Mouse (Mus musculus): Measurements from ENCODE around the gene Prr12.
"Not testable (repeated sequence)": the region's sequence is repeated elsewhere in the genome, so short reads cannot be mapped to it uniquely, and the experiment has no call there.

Gene Prr12

DNA sequence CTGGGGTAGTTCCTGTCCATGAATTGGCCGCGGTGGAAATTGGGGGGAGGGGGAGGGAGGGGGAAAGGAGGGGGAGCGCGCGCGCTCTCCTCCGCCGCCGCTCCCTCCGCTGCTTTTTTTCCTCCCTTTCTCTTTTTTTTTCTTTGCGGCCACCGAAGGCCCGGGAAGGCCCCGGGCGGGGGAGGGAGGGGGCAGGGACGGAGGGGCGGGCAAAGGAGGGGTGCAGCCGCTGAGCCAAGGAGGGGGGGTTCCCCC is at the start of gene Prr12:
Gene Prr12, minus strand, starts transcription at position 20 of the 255 bp plus-strand sequence.
- DNase-seq (ENCODE audit: low spot score) = peak; percentile 74

DNA sequence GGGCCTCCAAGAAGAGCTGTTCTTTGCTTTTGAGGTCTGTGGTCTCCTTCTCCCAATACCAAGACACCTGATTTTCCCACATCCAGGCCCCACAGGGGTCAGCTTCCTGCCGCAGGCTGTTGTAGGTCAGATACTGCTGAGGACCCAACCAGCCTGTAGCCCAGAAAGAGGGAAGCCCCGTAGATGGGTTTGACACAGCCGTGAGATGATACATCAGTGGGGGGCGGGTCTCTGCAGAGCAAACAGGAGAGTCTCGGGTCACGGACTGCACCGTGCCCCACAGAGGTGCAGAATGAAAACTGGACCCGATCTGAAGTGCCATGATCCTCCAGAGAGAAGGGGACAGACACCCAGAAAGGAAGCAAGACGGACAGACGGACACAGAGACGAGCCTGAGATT is 49.8 kb upstream of the Prr12 start:
- no peak for DNase-seq (ENCODE audit: low spot score)

DNA sequence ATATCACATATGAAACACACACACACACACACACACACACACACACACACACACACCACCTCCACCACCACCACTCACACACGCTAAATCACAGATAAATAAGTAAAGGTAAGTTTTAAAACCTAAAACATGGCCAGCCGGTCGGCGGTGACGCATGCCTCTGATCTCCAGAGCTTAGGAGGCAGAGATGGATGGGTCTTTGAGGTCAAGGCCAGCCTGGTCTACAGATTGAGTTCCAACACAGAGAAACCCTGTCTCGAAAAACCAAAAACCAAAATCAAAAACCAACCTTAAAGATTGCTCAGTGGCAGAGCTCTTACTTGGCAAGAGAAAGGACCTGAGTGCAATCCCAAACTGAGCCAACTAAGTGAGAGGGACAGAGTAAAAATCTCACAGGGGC is 47.4 kb upstream of the Prr12 start:
- DNase-seq (ENCODE audit: low spot score) = no peak

DNA sequence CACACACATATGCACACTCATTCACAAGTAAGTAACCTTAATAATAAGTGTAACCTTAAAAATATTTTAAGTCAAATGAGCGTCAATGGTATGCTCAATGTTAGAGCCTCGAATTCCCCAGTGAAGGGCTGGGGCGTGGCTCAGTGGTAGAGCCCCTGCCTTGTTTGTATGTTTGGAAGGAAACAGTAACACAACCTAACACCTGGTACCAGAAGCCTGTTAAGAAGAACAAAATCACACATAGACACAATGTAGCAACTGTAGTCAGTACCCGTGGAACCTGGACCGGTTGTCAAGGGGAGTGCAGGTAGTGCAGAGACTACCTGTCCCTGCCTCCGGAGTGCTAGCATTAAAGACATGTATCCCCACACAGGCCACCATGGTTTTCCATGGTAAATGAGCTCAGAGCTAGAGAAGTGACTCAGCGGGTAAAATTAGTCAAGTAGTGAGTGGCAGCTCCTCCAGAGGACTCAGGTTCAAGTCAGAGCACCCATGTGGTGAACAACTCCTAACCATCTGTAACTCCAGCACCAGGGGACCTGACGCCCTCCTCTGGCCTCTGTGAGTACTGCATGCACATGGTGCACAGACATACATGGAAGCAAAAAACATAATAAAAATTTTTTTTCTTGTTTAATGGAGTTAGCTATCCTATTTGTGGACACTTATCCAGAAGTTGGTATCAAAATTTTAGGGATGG is 46.0 kb upstream of the Prr12 start:
- no peak for DNase-seq (ENCODE audit: low spot score)

DNA sequence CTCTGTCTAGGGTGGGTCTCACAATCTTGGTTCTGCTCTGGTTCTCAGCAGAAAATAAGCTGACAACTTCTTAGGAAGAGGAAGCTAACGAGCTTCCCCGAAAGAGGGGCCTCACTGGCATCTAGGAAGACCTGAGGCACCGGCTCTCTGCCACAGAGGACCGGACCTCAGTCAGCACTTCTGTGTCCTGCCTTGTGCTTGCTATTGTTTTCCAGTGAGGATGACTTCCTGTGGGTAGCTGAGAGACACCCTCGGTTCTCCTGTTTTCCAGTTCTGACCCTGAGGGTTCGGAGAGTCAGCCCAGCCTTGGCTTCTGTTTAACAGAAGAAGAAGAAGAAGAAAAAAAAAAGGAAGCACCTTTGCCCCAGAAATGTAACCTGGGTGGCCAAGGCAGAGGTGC is 44.8 kb upstream of the Prr12 start:
- DNase-seq (ENCODE audit: low spot score) = no peak

DNA sequence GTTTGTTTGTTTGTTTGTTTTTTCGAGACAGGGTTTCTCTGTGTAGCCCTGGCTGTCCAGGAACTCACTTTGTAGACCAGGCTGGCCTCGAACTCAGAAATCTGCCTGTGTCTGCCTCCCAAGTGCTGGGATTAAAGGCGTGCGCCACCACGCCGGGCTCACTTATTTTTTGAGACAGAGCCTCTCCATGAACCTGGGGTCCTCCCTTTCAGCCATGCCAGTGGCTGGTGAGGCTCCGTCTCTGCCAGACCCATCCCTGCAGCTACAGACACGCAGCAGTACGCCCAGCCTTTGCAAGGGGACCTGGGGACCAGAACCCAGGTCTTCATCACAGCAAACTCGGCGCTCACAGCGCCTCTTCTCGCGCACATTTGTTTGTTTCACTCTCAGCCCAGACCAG is 43.3 kb upstream of the Prr12 start:
- not testable (repeated sequence) for DNase-seq (ENCODE audit: low spot score)

DNA sequence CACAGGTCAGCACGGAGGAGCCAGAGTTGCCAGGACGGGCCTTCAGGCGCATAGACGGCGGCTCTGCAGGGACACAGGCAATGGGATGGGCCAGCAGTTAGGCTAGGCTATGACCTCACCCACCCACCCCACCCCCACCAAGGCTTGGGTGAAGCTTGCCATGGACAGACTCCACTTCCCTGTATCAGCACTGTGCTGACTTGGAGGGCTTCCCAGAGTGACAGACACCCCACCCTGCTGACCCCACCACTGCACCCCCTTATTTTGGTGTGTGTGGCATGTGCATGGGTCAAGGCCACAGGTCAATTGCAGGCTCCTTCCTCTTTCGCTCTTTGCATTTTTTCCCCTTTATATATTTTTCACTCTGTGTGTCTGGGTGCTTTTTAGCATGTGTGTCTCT is 42.7 kb upstream of the Prr12 start:
- no peak for DNase-seq (ENCODE audit: low spot score)

DNA sequence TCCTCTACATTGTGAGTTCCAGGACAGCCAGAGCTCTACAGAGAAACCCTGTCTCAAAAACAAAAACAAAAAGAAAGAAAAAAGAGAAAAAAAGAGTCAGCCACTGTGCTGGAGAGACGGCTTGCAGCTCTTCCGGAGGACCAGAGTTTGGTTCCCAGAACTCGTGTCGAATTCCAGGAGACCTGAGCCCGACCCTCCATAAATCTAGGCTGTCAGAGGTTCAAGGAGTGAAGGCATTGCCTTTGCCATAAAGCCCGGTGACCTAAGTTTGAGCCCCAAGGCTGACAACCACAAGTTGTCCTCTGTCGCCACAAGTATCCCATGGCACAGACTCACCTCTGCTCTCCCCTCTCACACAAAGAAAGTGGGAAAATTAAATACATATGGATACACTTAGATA is 41.4 kb upstream of the Prr12 start:
- DNase-seq (ENCODE audit: low spot score) = peak; percentile 74

DNA sequence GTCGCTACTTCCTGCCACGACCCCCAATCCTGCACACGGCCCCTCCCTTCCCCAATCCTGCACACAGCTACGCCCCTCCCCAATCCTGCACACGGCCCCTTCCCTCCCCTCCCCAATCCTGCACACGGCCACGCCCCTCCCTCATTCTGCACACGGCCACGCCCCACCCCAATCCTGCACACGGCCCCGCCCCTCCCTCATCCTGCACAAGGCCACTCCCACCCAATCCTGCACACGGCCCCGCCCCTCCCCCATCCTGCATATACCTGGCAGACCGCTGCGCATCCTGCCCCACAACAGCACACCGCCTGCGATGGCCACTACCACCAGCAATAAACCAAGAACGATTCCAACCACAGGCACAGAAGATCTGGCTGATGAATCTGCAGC is 40.8 kb upstream of the Prr12 start:
- peak; percentile 65 for DNase-seq (ENCODE audit: low spot score)

DNA sequence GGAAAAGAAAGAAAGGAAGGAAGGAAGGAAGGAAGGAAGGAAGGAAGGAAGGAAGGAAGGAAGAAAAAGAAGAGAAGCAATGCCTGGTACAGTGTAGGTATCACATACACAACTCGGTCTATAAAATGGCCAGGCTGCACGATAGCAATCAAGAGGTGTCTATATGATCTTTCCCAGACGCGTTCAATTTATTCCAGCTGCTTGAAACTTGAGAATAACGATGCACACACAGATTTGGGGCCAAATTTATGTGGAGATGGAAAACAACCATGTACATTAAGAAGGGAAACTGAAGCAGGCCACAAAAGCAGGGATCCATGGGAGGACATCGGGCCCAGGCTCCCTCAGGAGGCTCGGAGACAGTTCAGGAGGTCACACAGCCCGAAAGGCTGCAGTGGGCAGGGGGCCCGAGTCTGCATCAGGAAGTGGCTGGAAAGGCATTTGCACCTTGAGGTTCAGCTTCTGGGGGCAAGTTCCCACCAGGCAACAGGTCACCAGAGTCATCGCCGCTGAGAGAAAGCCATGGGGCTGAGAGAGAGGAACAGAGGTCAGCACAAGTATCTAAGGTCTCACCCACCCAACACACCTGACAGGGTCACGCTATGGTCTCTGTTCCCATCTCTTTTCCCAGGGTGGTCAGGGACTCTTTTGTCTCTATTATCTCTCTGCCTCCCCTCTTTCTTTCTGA is 40.3 kb upstream of the Prr12 start:
- peak; percentile 60 for DNase-seq (ENCODE audit: low spot score)

DNA sequence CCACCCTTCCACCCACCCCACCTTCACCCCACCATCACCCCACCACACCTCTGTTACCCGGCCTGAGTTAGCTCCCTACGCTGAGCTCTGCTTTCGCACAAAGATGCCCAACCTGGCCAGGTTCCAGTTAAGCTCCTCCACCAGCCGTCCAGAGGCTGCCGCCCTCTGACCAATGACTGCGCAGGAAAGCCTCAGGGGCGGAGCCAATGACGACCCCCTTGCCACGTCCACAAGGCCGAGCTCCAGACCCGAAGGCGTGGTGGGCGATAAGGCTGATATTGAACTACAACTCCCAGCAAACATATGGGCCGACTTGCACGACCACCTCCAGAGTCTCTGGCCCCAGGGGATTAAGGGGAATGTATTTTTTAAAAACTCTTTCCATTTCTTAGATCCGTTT is 39.4 kb upstream of the Prr12 start, which contains the start of gene Rcn3:
Gene Rcn3, minus strand, starts transcription at position 174 of the 400 bp plus-strand sequence.
- DNase-seq (ENCODE audit: low spot score) = peak; percentile 98

DNA sequence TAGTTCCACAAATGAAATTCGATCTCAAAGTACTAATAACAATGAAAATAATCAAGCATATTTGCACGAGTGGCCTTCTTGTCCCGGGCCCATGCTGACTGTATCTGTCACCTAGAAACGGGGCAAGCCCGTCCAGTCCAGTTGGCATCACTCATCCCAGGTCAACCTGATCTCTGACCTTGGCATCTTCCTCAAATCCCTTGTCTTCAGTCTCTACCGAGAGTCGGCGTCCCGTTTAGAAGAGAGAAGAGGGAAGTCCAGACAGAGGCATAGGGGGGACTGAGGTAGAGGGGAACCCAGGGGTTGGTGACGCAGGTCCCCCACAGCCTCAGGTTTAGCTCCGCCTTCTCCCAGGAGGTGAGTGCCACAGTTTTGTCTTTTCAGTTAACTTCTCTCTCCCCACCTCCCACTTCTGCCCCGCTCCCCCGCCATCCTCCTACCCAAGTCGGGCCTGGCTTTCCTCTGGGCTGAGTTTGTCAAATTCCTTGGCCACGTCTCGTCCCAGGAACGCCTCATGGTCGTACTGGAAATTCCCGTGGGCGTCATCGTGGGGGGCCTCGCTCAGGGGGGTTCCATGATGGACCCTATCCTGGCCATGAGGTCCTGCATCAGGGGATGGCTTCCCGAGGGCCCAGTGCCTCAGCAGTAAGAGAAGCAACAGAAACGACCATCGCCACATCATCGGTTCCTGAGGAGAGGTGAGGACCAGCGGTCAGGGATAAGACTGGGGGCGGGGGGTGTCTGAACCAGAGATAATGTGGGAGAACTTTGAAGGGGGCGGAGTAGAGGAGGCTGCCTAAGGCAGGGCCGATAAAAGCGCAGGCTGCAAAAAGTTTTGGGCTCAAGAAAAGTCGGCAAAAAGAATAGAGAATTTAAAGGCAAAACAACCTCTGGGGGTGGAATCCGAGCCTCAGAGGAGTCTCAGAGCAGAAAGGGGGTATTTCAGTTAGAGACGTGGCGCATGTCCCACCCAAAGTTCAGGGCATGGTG is 38.6 kb upstream of the Prr12 start:
- peak; percentile 56 for DNase-seq (ENCODE audit: low spot score)

DNA sequence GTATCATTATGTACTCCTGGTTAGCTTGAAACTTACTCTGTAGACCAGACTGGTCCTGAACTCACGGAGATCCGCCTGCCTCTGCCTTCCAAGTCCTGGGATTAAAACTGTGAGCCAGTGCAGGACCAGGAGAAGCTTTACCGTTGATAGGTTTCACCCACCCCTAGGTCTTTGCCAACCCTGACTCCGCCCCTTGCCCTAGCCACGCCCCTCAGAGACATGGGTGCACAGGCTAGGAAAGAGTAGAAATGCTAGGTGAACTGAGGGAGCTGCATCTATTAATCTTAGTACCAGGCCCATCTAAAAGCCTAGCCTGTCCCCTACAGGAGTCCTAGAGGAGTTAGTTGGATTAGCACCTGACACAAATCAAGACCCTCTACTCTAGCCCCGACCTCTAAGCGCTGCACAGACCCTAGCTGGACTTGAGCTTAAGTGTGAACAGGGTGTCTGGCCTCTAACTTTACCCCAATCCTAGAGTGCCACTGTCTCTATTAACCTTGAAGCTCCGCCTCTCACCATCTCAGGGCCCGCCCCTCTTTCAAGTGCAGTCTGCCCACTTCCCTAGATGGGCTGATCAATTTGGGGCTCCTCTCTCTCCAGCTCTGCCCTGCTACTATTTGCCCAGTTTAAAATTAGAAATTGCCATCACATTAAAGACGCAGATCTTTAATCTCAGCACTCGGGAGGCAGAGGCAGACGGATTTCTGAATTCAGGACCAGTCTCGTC is 37.7 kb upstream of the Prr12 start:
- DNase-seq (ENCODE audit: low spot score) = peak; percentile 10

DNA sequence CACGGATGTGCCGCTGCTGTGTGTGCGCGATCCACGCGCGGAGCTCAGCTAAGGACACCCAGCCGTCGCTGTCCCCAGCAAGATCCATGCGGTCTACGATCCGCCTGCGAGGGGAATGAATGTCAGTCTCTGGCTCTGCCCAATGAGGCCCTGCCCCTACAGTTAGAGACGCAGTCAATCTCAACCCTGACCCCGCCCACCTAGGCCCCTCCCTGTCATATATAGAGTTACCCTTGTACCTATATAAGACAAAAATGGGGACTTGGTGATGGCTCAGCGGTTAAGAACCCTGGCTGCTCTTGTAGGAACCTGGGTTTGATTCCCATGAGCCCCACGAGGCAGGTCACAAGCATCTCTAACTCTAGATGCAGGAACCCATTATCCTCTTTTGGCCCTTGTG is 35.9 kb upstream of the Prr12 start:
- DNase-seq (ENCODE audit: low spot score) = no peak

DNA sequence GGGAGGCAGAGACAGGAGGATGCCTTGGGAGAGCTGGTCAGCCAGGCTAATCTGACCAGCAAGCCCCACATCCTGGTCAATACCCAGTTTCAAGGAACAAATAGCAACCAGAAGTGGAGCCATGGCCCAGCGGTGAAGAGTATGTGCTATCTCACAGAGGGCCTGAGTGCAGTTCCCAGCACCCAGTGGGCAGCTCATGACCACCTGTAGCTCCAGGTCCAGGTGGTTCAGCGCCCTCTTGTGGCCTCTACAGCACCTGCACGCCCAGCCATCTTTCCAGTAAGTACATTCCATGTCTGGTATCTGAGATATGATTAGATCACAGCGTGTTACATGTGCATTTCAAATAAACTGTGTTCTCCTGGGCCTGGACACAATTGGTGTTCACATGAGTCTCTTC is 33.4 kb upstream of the Prr12 start:
- DNase-seq (ENCODE audit: low spot score) = no peak

DNA sequence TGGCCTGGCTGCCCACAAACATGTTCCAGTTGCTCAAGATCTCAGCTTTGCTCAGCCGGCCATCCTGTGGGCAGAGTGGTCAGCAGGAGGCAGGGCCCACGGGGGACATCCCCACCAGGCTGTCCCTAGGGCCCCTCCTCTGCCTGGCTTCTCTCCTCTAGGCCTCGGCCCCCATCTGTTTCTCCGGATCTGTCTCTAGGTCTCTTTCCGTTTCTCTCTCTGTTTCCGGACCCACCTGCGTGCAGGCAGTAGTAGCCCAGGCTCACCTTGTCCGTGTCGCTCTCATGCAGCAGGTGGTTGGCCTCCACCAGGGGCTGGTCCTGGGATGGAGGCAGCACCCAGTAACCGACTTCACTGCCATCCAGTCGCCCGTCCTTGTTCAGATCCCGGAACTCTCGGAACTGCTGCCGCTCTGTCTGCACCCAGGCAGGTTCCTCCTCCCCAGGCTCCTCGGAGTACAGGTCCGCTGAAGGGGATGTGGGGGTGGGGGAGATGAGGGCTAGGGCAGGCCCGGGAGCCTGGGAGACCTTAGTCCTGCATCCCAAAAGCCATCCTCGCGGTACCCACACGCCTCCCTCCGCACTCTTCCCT is 30.7 kb upstream of the Prr12 start:
- DNase-seq (ENCODE audit: low spot score) = no peak

DNA sequence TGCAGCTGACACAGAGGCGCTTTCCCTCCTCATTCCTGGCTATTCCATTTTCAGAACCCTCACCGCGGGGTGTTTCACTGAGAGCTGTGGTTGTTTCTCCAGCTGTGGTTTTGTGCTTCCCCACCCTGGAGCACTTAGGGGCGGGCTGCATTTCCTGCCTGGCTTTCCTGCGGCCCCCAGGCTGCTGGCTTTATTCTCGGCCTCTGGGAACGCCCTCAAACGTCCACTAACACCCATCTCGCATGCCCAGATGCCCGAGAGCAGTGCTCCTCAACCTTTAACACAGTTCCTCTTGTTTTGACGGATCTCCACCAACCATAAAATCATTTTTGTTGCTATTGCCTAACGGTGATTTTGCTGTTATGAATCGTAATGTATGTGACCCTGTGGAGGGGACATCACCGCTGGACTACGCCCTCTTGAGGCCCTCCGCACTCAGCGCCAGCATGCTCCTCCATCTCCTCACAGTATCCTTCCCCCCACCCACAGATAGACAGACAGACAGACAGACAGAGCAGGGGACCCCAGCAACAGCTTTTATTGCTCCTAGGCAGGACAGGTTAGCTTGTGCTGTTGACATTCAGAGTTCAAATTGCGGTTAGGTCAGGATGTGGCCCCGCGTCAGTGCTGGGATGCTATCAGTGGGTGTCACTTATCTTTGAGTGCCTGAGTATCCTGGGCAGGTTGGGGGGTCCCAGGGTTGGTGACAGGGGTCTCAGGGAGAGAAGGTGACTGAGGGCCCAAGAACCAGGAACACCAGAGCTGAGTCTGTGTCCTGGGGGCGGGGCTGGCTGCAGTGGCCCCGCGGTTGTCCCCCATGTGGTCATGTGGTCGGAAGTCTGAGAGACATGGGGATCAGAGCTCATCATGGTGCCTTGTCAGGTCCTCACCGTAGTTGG is 30.0 kb upstream of the Prr12 start:
- peak; percentile 48 for DNase-seq (ENCODE audit: low spot score)

DNA sequence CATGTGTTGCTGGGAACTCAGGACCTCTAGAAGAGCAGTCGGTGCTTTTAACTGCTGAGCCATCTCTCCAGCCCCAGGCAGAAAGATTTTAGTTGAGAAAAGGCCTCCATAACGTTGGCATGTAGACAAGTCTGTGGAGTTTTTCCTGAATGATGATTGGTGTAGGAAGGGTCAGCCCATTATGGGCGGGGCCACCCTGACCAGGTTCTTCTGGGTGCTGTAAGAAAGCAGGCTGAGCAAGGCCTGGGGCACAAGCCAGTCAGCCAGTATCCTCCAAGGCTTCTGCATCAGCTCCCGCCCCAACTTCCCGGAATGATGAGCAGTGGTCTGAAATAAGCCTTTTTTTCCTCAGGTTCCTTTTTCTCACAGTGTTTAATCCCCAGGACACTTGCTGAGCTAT is 28.3 kb upstream of the Prr12 start:
- DNase-seq (ENCODE audit: low spot score) = no peak

DNA sequence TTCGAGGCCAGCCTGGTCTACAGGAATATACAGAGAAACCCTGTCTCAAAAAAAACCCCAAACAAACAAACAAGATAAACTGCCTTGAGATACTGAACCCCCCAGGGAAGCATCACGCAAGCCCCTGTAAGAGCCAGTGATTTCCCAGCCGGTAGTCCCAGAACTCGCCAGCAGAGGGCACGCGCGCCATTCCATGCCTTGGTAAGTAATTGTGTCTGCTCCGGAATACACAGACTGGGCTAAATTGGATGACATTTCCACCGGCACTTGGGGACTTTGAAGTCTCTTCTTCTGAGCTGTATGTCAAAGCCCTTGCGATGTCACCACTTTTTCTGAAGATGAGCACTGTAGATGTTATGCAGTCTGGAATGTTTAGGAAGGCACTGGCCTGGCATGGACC is 27.2 kb upstream of the Prr12 start:
- peak; percentile 95 for DNase-seq (ENCODE audit: low spot score)

DNA sequence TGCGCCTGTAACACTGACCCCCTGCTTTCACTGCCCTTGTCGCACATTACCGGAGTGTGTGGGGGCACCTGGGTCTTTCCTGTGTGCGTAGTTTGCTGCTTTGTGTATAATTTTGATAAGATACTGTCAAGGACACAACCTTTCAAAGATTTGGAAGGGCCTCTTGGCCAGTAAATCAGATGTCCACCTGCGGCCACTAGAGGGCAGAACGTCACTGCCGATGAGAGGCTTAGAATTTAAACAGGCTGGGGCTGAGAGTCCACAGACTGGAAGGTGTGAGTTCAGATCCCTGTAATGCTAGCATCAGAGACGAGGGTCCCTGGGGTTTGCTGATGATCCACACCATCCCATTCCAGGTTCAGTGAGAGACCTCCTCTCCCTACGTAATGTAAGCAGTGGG is 25.8 kb upstream of the Prr12 start:
- DNase-seq (ENCODE audit: low spot score) = peak; percentile 86

DNA sequence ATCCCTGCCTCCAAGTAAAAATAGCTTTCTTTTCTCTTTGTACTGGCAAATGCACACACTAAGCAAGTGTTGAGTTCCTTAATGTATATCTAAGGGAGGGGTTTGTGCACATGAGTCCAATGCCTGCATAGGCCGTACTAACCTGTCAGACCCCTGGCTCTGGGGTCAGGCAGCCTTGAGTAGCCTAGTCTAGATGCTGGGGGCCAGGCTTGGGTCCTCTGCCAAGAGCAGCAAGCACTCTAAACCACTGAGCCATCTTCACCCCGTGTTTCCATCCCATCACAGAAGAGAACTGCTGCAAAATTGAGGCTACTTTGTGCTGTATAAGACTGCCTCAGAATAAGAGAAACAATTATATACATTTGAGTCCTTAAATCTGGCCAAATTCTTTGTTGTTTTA is 25.1 kb upstream of the Prr12 start:
- no peak for DNase-seq (ENCODE audit: low spot score)

Measured in embryo, embryonic 10.5 days (tissue).